Mouse (Mus musculus) ovary, postnatal 10 days (tissue): ENCODE measurements around the gene Herpud1.
"Not testable (repeated sequence)": the region's sequence is repeated elsewhere in the genome, so short reads cannot be mapped to it uniquely, and the experiment has no call there.

Experiments
- DNase-seq: peaks from one replicate; pipeline ENCODE4 v3.0.0; 2022; ENCODE audit warnings: low spot score

Gene Herpud1

GRCm38 (mm10) chr8:94376176-94376575 is 10.1 kb upstream of the Herpud1 start:
- no peak for DNase-seq

- no peak for DNase-seq
Measured at GRCm38 (mm10) chr8:94376580-94376979, 9.7 kb upstream of the Herpud1 start.

GRCm38 (mm10) chr8:94377031-94377430 is 9.2 kb upstream of the Herpud1 start:
- no peak for DNase-seq

GRCm38 (mm10) chr8:94377714-94378205 is 8.5 kb upstream of the Herpud1 start:
- no peak for DNase-seq

- no peak for DNase-seq
Measured at GRCm38 (mm10) chr8:94378763-94379415, 7.3 kb upstream of the Herpud1 start.

- DNase-seq = no peak
Measured at GRCm38 (mm10) chr8:94379686-94380085, 6.6 kb upstream of the Herpud1 start.

GRCm38 (mm10) chr8:94384166-94384565 is 2.1 kb upstream of the Herpud1 start:
- DNase-seq = no peak

- no peak for DNase-seq
Measured at GRCm38 (mm10) chr8:94385506-94386213, 578 bp upstream of the Herpud1 start.

GRCm38 (mm10) chr8:94387027-94387684 is 918 bp downstream of the Herpud1 start:
- DNase-seq = peak; percentile 54

- no peak for DNase-seq
Measured at GRCm38 (mm10) chr8:94387785-94388184, 1.5 kb downstream of the Herpud1 start.

GRCm38 (mm10) chr8:94389531-94389930 is 3.3 kb downstream of the Herpud1 start:
- DNase-seq = no peak

- no peak for DNase-seq
Measured at GRCm38 (mm10) chr8:94390429-94390828, 4.2 kb downstream of the Herpud1 start.

GRCm38 (mm10) chr8:94390910-94391309 is 4.7 kb downstream of the Herpud1 start:
- DNase-seq = no peak

GRCm38 (mm10) chr8:94392147-94392546 is 5.9 kb downstream of the Herpud1 start:
- no peak for DNase-seq

- DNase-seq = no peak
Measured at GRCm38 (mm10) chr8:94392648-94393047, 6.4 kb downstream of the Herpud1 start.

GRCm38 (mm10) chr8:94395851-94396540 is 9.8 kb downstream of the Herpud1 start:
- no peak for DNase-seq

GRCm38 (mm10) chr8:94396964-94397657 is 10.9 kb downstream of the Herpud1 start:
- peak; percentile 15 for DNase-seq

- no peak for DNase-seq
Measured at GRCm38 (mm10) chr8:94398587-94398986, 12.3 kb downstream of the Herpud1 start.

GRCm38 (mm10) chr8:94399361-94399953 is 13.2 kb downstream of the Herpud1 start:
- no peak for DNase-seq

- not testable (repeated sequence) for DNase-seq
Measured at GRCm38 (mm10) chr8:94399957-94400356, 13.7 kb downstream of the Herpud1 start.

GRCm38 (mm10) chr8:94408443-94409080 is 22.3 kb downstream of the Herpud1 start:
- DNase-seq = no peak
